Mouse (Mus musculus): ENCODE measurements around the gene Ssty1.
"Not testable (repeated sequence)": the region's sequence is repeated elsewhere in the genome, so short reads cannot be mapped to it uniquely, and the experiment has no call there.

The Ssty1 gene

DNA sequence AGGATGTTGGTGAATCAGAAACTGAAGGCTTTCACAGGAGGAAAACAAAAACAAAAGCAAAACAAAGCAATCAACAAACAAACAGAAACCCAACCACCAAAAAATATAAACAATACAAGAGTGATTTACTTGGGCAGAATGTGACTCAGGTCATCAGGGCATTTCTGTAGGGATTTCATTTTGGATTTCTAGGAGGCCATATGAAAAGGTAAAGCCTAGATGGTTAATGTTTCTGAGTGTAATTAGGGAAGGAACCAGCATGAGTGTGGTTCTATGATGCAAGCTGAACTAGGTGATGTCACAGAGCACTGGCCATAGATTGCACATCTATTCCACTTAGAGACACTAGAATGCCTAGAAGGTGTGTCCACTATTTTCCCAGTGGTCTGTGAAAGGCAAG, at the start of gene Ssty1:
TSS of gene Ssty1 (plus strand) at position 301 of the 400 bp plus-strand sequence.
- DNase-seq (ENCODE audit: low spot score in 2 of 2) = not testable (repeated sequence)

- not testable (repeated sequence) for DNase-seq (ENCODE audit: low spot score in 2 of 2)
Measured at GRCm38 (mm10) chrY:18061712-18062111, 27.2 kb upstream of the Ssty1 start, which contains the start of gene Gm21764. Gene Gm21764, minus strand, starts transcription at chrY:18061812.
